Mouse (Mus musculus): ENCODE results near the gene Ssh2. TPM values are rescaled to one million over a fixed set of nuclear protein-coding genes. Genes with fewer than 3 reads are reported as not detected.

Gene Ssh2
- 17.5 and 18.7 TPM in 2 replicates for polyA plus RNA-seq (2015; fragmentation: Nextera tagmentation; extraction: Ambion mirVana)

DNA sequence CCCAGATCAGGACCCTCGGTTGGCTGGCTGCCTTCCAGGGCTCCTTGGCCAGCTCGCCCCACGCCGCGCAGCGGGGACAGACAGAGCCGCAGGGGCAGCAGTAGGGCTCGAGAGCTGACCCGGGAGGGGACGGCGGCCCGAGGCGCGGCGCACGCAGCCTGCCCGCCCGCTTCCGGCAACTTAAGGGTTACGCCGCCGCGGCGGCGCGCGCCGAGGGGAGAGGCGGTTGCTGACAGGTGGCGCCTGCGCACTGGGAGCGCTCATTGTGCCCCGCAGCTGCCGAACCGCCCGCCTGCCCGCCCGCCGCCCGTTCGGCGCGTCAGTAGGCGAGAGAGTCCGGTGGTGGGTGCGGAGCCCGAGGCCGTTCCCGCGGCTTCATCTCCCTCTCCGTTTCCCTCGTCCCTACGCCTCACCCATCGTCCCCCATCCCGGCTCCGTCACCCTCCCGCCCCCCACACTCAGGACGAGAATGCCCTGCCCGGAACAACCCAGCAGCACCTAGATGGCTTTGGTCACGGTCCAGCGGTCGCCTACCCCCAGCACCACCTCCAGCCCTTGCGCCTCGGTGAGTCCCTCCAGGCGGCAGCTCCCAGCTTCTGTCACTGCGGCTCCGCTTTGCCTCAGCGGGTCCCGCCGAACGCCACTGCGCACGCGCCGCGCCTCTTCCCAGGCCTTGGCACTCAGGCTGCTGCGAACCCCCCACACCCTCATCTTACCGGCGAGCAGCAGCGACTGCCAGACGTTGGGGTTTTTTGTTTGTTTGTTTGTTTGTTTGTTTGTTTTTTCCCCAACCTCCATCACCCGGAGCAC lies at the start of gene Ssh2:
Gene Ssh2 (plus strand): TSS at position 337 of the 810 bp plus-strand sequence.
- WGBS = under 1% methylated on average over 76 of the region's 82 CpGs
- peak within 1 kb of the TSS; percentile 95 for H3K27ac ChIP-seq (replicated peaks)
- H3K4me1 ChIP-seq = peaks cover 28% of the 10 kb centered on the region
- no peaks in the 10 kb centered on the region for H3K36me3 ChIP-seq
- no peaks in the 10 kb centered on the region for H3K27me3 ChIP-seq (replicated peaks)
- peak; percentile 73 for ATAC-seq (ENCODE audit: extremely low read depth, insufficient number of reproducible peaks, low FRiP score, low TSS enrichment)
- peak within 1 kb of the TSS; percentile 97 for H3K9ac ChIP-seq
- H3K4me2 ChIP-seq = peak within 1 kb of the TSS; percentile 89
- no peaks in the 10 kb centered on the region for H3K9me3 ChIP-seq
- H3K4me3 ChIP-seq = peak within 1 kb of the TSS; percentile 87

GRCm38 (mm10) chr11:77173731-77174130 lies 42.4 kb upstream of the Ssh2 start:
- no peaks in the 10 kb centered on the region for H3K9me3 ChIP-seq
- WGBS = 75% methylated on average over 4 of the region's 4 CpGs
- H3K9ac ChIP-seq = no peak overlapping the region
- H3K4me1 ChIP-seq = no peaks in the 10 kb centered on the region
- no peaks in the 10 kb centered on the region for H3K36me3 ChIP-seq
- peaks cover 4% of the 10 kb centered on the region; the same call in 1 of the 2 replicates for H3K27me3 ChIP-seq (replicated peaks)
- no peak overlapping the region for H3K27ac ChIP-seq (replicated peaks)
- ATAC-seq (ENCODE audit: extremely low read depth, insufficient number of reproducible peaks, low FRiP score, low TSS enrichment) = no peak
- H3K4me2 ChIP-seq = no peak overlapping the region
- no peak overlapping the region for H3K4me3 ChIP-seq

DNA sequence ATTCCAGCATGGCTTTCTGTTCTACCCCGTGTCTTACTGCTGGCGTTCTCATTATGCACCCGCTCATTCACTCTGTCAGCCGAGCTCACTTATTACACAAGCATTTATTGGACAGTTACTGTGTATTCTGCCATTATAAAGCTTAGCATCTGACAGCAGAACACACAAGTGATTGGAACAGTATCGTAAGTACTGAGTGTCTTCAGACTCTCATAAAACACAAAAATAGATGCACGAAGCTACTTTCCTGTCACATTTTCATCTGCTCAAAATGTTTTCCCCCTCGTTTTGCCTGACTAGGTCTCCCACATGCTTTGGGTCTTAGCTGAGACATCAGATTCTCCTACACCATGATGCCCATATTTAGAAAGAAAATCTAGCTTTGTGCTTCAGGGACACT lies 41.6 kb upstream of the Ssh2 start:
- H3K27ac ChIP-seq (replicated peaks) = no peak overlapping the region
- no peak overlapping the region for H3K4me3 ChIP-seq
- H3K4me2 ChIP-seq = no peak overlapping the region
- no peaks in the 10 kb centered on the region; the same call in 1 of the 2 replicates for H3K36me3 ChIP-seq
- WGBS = 73% methylated on average over 7 of the region's 7 CpGs
- H3K27me3 ChIP-seq (replicated peaks) = peaks cover 4% of the 10 kb centered on the region; the same call in 1 of the 2 replicates
- no peak for ATAC-seq (ENCODE audit: extremely low read depth, insufficient number of reproducible peaks, low FRiP score, low TSS enrichment)
- no peak overlapping the region for H3K9ac ChIP-seq
- H3K9me3 ChIP-seq = no peaks in the 10 kb centered on the region
- H3K4me1 ChIP-seq = 0 out of 2 replicates have a peak, but pooled peaks cover under 1% of the 10 kb centered on the region

- H3K9ac ChIP-seq = no peak overlapping the region
- H3K4me3 ChIP-seq = no peak overlapping the region
- no peak for ATAC-seq (ENCODE audit: extremely low read depth, insufficient number of reproducible peaks, low FRiP score, low TSS enrichment)
- H3K27me3 ChIP-seq (replicated peaks) = no peaks in the 10 kb centered on the region
- no peak overlapping the region for H3K27ac ChIP-seq (replicated peaks)
- H3K9me3 ChIP-seq = no peaks in the 10 kb centered on the region
- 78% methylated on average over 3 of the region's 3 CpGs for WGBS
- H3K4me2 ChIP-seq = no peak overlapping the region
- H3K4me1 ChIP-seq = peaks cover 20% of the 10 kb centered on the region
- no peaks in the 10 kb centered on the region; the same call in 1 of the 2 replicates for H3K36me3 ChIP-seq
Measured at GRCm38 (mm10) chr11:77179771-77180170, 36.3 kb upstream of the Ssh2 start.

- no peak overlapping the region for H3K27ac ChIP-seq (replicated peaks)
- H3K27me3 ChIP-seq (replicated peaks) = no peaks in the 10 kb centered on the region
- H3K36me3 ChIP-seq = no peaks in the 10 kb centered on the region; the same call in 1 of the 2 replicates
- no peak for ATAC-seq (ENCODE audit: extremely low read depth, insufficient number of reproducible peaks, low FRiP score, low TSS enrichment)
- WGBS = 27% methylated on average over 4 of the region's 4 CpGs
- H3K9me3 ChIP-seq = no peaks in the 10 kb centered on the region
- no peak overlapping the region for H3K4me3 ChIP-seq
- H3K9ac ChIP-seq = no peak overlapping the region
- H3K4me1 ChIP-seq = peaks cover 20% of the 10 kb centered on the region
- H3K4me2 ChIP-seq = no peak overlapping the region
Measured at GRCm38 (mm10) chr11:77180886-77181285, 35.2 kb upstream of the Ssh2 start.

DNA sequence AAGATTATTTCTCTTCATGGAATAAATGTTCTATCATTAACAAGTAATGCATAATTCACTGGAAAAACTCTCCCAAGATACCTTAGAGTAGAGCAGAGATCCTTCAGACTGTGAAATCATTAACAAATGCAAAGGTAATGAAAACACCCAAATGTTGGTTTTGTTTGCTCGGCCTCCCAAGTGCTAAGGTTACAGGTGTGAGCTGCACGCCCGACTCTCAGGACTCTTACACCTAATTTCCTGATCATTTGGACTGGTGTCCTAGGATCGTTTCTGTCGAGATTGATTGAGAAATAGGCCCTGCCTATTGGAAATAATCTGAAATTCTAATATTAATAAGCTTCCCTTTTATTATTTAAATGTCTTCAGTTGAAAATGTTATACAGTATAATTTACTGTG lies 34.6 kb upstream of the Ssh2 start:
- no peak overlapping the region for H3K27ac ChIP-seq (replicated peaks)
- WGBS = 72% methylated on average over 5 of the region's 5 CpGs
- H3K4me2 ChIP-seq = no peak overlapping the region
- H3K9me3 ChIP-seq = no peaks in the 10 kb centered on the region
- H3K27me3 ChIP-seq (replicated peaks) = no peaks in the 10 kb centered on the region
- H3K4me3 ChIP-seq = no peak overlapping the region
- H3K9ac ChIP-seq = no peak overlapping the region
- H3K36me3 ChIP-seq = no peaks in the 10 kb centered on the region; the same call in 1 of the 2 replicates
- no peak for ATAC-seq (ENCODE audit: extremely low read depth, insufficient number of reproducible peaks, low FRiP score, low TSS enrichment)
- H3K4me1 ChIP-seq = peaks cover 20% of the 10 kb centered on the region

DNA sequence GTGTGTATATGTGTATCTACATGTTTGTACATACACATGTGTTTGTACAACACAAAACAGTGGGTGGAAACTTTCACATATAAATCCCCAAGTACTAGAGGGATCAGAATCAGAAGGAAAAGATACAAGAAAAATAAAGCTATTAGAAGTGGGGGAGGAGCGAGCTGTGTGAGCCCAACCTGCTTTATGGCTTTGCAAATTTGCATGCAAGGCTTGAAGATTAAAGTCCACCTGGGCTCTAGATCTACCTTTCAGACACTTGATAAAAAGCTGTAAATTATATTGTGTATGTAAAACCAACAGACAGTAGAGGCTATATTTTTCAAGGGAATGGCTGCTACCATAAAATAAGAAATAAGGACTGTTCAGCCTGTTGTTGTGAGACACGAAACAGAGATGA lies 34.0 kb upstream of the Ssh2 start:
- Histone ChIP-seq H3K27ac (replicated peaks) (no peak overlapping the region), H3K4me3 (no peak overlapping the region), H3K9me3 (no peaks in the 10 kb centered on the region), H3K9ac (no peak overlapping the region), H3K4me2 (no peak overlapping the region), H3K27me3 (replicated peaks) (no peaks in the 10 kb centered on the region), H3K36me3 (no peaks in the 10 kb centered on the region; the same call in 1 of the 2 replicates), H3K4me1 (peaks cover 20% of the 10 kb centered on the region)
- ATAC-seq (ENCODE audit: extremely low read depth, insufficient number of reproducible peaks, low FRiP score, low TSS enrichment) = no peak
- WGBS = 76% methylated on average over 2 of the region's 2 CpGs

- H3K27ac ChIP-seq (replicated peaks) = no peak overlapping the region
- ATAC-seq (ENCODE audit: extremely low read depth, insufficient number of reproducible peaks, low FRiP score, low TSS enrichment) = no peak
- no peak overlapping the region for H3K9ac ChIP-seq
- peaks cover 20% of the 10 kb centered on the region for H3K4me1 ChIP-seq
- no peaks in the 10 kb centered on the region for H3K27me3 ChIP-seq (replicated peaks)
- H3K36me3 ChIP-seq = no peaks in the 10 kb centered on the region; the same call in 1 of the 2 replicates
- 49% methylated on average over 2 of the region's 2 CpGs for WGBS
- no peak overlapping the region for H3K4me2 ChIP-seq
- H3K9me3 ChIP-seq = no peaks in the 10 kb centered on the region
- no peak overlapping the region for H3K4me3 ChIP-seq
Measured at GRCm38 (mm10) chr11:77182616-77183015, 33.5 kb upstream of the Ssh2 start.

DNA sequence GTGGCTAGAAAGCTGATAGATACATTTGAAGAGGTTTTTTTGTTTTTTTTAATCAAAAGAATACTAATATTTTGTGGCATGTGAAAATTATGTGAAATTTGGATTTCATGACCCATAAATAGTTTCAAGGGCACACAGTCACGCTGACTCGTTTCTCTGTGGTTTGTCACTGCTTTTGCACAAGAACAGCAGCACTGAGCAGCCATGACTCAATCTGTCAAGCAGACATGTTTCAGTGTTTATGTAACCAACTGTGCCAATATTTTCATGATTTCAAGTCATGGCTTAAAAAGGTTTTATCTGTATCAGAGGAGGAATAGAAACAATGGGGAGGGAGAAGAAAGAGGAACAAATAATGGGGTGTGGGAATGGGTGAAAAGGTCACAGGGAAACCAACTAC lies 31.2 kb upstream of the Ssh2 start:
- H3K9ac ChIP-seq = no peak overlapping the region
- 53% methylated on average over 2 of the region's 2 CpGs for WGBS
- H3K27me3 ChIP-seq (replicated peaks) = no peaks in the 10 kb centered on the region
- H3K4me2 ChIP-seq = no peak overlapping the region
- no peaks in the 10 kb centered on the region for H3K9me3 ChIP-seq
- H3K4me1 ChIP-seq = peaks cover 15% of the 10 kb centered on the region
- no peak for ATAC-seq (ENCODE audit: extremely low read depth, insufficient number of reproducible peaks, low FRiP score, low TSS enrichment)
- H3K36me3 ChIP-seq = no peaks in the 10 kb centered on the region
- H3K27ac ChIP-seq (replicated peaks) = no peak overlapping the region
- no peak overlapping the region for H3K4me3 ChIP-seq

- peaks cover 7% of the 10 kb centered on the region for H3K4me1 ChIP-seq
- H3K36me3 ChIP-seq = no peaks in the 10 kb centered on the region
- no peak for ATAC-seq (ENCODE audit: extremely low read depth, insufficient number of reproducible peaks, low FRiP score, low TSS enrichment)
- H3K4me2 ChIP-seq = no peak within 1 kb of the TSS
- H3K4me3 ChIP-seq = no peak within 1 kb of the TSS
- no peak within 1 kb of the TSS for H3K9ac ChIP-seq
- no peaks in the 10 kb centered on the region for H3K27me3 ChIP-seq (replicated peaks)
- no peak within 1 kb of the TSS for H3K27ac ChIP-seq (replicated peaks)
- no peaks in the 10 kb centered on the region for H3K9me3 ChIP-seq
- 77% methylated on average over 6 of the region's 6 CpGs for WGBS
Measured at GRCm38 (mm10) chr11:77188868-77189267, 27.2 kb upstream of the Ssh2 start, which contains the start of gene Efcab5. Gene Efcab5, minus strand, starts transcription at chr11:77188968.

DNA sequence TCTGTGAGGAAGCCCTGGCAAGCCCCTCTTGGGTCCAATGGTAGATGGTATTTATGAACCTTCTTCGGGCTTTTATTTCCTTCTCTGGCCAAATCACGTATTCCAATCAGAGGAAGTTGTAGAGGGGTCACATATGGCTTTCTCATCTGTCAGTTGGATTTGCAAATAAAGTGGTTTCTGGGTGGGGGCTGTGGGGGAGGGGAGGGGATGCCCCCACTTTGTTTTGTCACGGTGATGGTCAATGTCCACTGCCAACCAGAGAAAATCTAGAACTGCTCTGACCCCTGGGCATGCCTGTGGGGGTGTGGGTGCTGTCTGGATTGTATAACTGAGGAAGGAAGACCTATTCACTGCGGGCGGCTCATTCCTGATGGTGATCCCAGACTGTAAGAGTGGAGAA lies 22.7 kb upstream of the Ssh2 start:
- ATAC-seq (ENCODE audit: extremely low read depth, insufficient number of reproducible peaks, low FRiP score, low TSS enrichment) = no peak
- H3K27ac ChIP-seq (replicated peaks) = no peak overlapping the region

More for the DNA sequence above, 22.7 kb upstream of the Ssh2 start:
- Histone ChIP-seq H3K36me3 (no peaks in the 10 kb centered on the region), H3K4me3 (no peak overlapping the region), H3K27me3 (replicated peaks) (no peaks in the 10 kb centered on the region), H3K9ac (no peak overlapping the region), H3K4me2 (no peak overlapping the region), H3K4me1 (peaks cover 36% of the 10 kb centered on the region), H3K9me3 (no peaks in the 10 kb centered on the region)
- WGBS = 73% methylated on average over 5 of the region's 5 CpGs

All from heart, embryonic 13.5 days (tissue).